Mouse (Mus musculus) cerebellum, adult 2 months (tissue): ENCODE data around the gene Arl4d. TPM values are rescaled to one million over a fixed set of nuclear protein-coding genes. Genes with fewer than 3 reads are reported as not detected.

Source experiments
- DNase-seq, 2 experiments: peaks; one replicate each; pipeline ENCODE4 v3.0.0; 2021
- H3K27ac ChIP-seq: fragments of 200-500 bp; 2 replicates; pipeline ENCODE4 v1.5.1; 2012; ENCODE audit warnings: low read length, control low read depth, inconsistent platforms; ENCODE audit not compliant: insufficient read depth
- H3K27me3 ChIP-seq: fragments of 200-500 bp; 2 replicates; pipeline ENCODE4 v1.6.1; 2012; ENCODE audit warnings: inconsistent platforms, mild to moderate bottlenecking, low read length, moderate library complexity; ENCODE audit not compliant: control insufficient read depth, insufficient read depth
- H3K4me1 ChIP-seq: fragments of 200-500 bp; 2 replicates; pipeline ENCODE4 v1.6.1; 2011; ENCODE audit warnings: low read length; ENCODE audit not compliant: control insufficient read depth, insufficient read depth
- H3K4me3 ChIP-seq: fragments of 200-500 bp; replicated peaks from 2 replicates; pipeline ENCODE3; 2011; ENCODE audit warnings: mild to moderate bottlenecking, low read depth, low read length, control low read depth; ENCODE audit not compliant: insufficient read depth
- CTCF ChIP-seq: fragments of 200-500 bp; IDR thresholded peaks from 2 replicates; pipeline ENCODE4 v1.5.1; 2011; ENCODE audit warnings: low read depth, mild to moderate bottlenecking, control low read depth, low read length, moderate library complexity, borderline replicate concordance; ENCODE audit not compliant: insufficient read depth
- POLR2A ChIP-seq: fragments of 200-500 bp; IDR thresholded peaks from 2 replicates; pipeline ENCODE4 v1.6.1; 2011; ENCODE audit warnings: low read length, control low read depth, borderline replicate concordance; ENCODE audit not compliant: insufficient read depth
- WGBS: fragments of 180-500 bp; shearing (Covaris S2); methylation state at CpG from one replicate; pipeline ENCODE4 v1.1.7; 2018; 5-methylcytosine and 5-hydroxymethylcytosine counted together
- polyA plus RNA-seq: library from polyadenylated mRNA; depleted of rRNA; stranded (reverse); fragments of >200 nt; gene quantifications from 2 replicates; pipeline ENCODE4 v1.2.3, GENCODE M21; 2012

The Arl4d gene
- polyA plus RNA-seq, 1 experiment = 14.5 TPM

- peak in 1 of 2 experiments; percentile 25 for DNase-seq
- Histone ChIP-seq H3K4me3 (peak overlapping the region; percentile 31), H3K27ac (peak overlapping the region; percentile 22; the same call in 1 of the 2 replicates), H3K27me3 (no peaks in the 10 kb centered on the region), H3K4me1 (no peaks in the 10 kb centered on the region)
- TF ChIP-seq CTCF = no peak
- TF ChIP-seq POLR2A = no peak
- WGBS = 63% methylated on average over 14 of the region's 14 CpGs
These were observed 2.7 kb downstream of the Arl4d start for GRCm38 (mm10) chr11:101667871-101668532.

GRCm38 (mm10) chr11:101668546-101669261 is 3.4 kb downstream of the Arl4d start:
- WGBS = 38% methylated on average over 13 of the region's 13 CpGs

DNA sequence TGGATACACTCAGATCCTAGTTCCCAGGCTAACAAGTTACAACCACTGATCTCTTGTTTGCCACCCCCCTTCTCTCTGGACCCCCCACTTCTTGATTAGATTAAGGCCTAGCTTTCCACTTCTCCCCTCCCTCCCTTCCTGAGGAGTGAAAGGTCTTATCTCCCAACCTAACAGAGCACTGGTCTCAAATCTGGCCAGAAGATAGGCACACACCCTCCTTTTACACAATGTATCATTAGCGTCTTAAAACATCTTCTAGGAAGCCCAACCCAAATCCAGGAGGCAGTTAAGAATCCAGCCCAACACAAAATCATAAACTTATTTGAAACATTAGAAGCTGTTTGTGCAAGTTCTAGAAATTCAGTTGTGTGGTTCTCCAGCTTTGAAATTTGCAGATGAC is 5.0 kb downstream of the Arl4d start:
- Histone ChIP-seq H3K4me3 (no peak overlapping the region), H3K4me1 (no peaks in the 10 kb centered on the region), H3K27me3 (no peaks in the 10 kb centered on the region), H3K27ac (no peak overlapping the region)
- 97% methylated on average over 1 of the region's 1 CpGs for WGBS
- TF ChIP-seq POLR2A = no peak
- no peak for TF ChIP-seq CTCF
- no peak for DNase-seq

More at GRCm38 (mm10) chr11:101668546-101669261, 3.4 kb downstream of the Arl4d start:
- no peak for DNase-seq
- Histone ChIP-seq H3K4me1 (no peaks in the 10 kb centered on the region), H3K4me3 (no peak overlapping the region), H3K27ac (peak overlapping the region; percentile 22; the same call in 1 of the 2 replicates), H3K27me3 (no peaks in the 10 kb centered on the region)
- no peak for TF ChIP-seq POLR2A

DNA sequence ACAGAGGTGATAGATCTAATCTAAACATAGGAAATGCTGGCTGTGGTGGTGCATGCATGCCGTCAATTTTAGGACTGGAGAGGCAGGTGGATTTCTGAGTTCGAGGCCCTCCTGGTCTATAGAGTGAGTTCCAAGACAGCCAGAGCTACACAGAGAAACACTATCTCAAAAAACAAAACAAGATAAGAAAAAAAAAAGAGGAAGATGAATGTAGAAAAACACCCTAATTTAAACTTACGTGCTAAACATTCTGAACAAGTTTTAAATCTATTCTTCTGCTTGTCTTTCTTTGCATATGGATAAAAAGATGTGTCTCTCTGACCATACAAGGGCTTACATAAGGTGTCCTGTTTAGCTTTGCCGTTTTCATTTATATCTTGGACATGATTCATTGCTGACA is 5.9 kb downstream of the Arl4d start:
- H3K27ac ChIP-seq = no peak overlapping the region
- TF ChIP-seq CTCF (no peak), POLR2A (no peak)
- WGBS = 89% methylated on average over 4 of the region's 4 CpGs
- no peaks in the 10 kb centered on the region for H3K4me1 ChIP-seq
- H3K27me3 ChIP-seq = no peaks in the 10 kb centered on the region
- no peak overlapping the region for H3K4me3 ChIP-seq
- no peak for DNase-seq

DNA sequence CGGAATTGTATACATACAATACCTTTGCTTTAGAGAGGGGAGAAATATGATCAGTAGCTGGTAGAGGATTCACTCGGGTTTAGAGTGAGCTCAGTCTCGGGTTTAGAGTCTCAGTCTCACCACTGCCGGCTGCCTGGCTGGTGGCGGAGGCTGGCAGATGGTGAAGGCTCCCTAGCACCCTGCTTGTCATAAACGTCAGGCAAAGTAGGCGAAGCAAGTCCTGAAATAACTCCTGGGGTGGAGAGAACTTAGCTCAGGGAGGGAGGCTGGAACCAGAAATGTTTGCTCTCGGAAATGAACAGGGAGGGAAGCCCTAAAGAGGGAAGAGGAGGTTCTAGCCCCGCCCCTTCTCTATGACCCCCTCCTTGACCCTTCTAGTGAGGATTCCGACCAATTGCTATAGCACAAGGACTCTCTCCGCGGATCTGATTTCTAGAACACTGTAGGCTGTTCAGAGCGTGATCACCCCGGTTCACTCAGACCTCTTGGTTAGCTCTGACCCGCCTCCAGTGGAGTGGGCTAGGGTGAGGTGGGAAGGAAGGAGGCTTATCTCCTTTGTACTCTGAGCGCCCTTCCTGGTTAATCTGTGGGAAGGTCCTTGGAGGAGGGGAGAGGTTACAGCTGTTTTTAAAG is 7.8 kb downstream of the Arl4d start:
- no peak overlapping the region for H3K4me3 ChIP-seq
- H3K27me3 ChIP-seq = no peaks in the 10 kb centered on the region
- no peak overlapping the region for H3K27ac ChIP-seq
- no peak for DNase-seq
- no peak for TF ChIP-seq CTCF
- TF ChIP-seq POLR2A = no peak
- 42% methylated on average over 16 of the region's 16 CpGs for WGBS
- no peaks in the 10 kb centered on the region for H3K4me1 ChIP-seq

DNA sequence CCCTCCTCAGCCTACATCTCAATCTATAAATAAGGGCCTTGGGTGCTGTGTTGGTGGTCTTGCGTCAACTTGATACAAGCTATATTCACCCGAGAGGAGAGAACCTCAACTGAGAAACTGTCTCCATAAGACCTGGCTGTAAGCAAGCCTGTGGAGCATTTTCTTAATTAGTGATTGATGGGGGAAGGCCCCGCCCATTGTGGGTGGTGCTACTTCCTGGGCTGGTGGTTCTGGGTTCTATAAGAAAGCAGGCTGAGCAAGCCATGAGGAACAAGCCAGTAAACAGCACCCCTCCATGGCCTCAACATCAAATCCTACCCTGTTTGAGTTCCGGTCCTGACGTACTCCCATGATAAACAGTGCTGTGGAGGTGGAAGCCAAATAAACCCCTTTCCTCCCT is 8.8 kb downstream of the Arl4d start:
- WGBS = 89% methylated on average over 5 of the region's 5 CpGs
- H3K4me3 ChIP-seq = no peak overlapping the region
- H3K27ac ChIP-seq = no peak overlapping the region
- DNase-seq = no peak
- TF ChIP-seq CTCF = no peak
- no peak for TF ChIP-seq POLR2A
- H3K27me3 ChIP-seq = no peaks in the 10 kb centered on the region
- no peaks in the 10 kb centered on the region for H3K4me1 ChIP-seq

GRCm38 (mm10) chr11:101675349-101675748 is 10.0 kb downstream of the Arl4d start:
- 86% methylated on average over 4 of the region's 4 CpGs for WGBS
- no peak for DNase-seq
- H3K4me1 ChIP-seq = no peaks in the 10 kb centered on the region
- H3K27ac ChIP-seq = no peak overlapping the region
- TF ChIP-seq CTCF (no peak), POLR2A (no peak)
- no peaks in the 10 kb centered on the region for H3K27me3 ChIP-seq
- H3K4me3 ChIP-seq = no peak overlapping the region
